Mouse (Mus musculus): ENCODE measurements around the gene Ola1. TPM values are rescaled to one million over a fixed set of nuclear protein-coding genes. Genes with fewer than 3 reads are reported as not detected.

The Ola1 gene
- polyA plus RNA-seq, 1 experiment from 2014 or later: 69.5 TPM

DNA sequence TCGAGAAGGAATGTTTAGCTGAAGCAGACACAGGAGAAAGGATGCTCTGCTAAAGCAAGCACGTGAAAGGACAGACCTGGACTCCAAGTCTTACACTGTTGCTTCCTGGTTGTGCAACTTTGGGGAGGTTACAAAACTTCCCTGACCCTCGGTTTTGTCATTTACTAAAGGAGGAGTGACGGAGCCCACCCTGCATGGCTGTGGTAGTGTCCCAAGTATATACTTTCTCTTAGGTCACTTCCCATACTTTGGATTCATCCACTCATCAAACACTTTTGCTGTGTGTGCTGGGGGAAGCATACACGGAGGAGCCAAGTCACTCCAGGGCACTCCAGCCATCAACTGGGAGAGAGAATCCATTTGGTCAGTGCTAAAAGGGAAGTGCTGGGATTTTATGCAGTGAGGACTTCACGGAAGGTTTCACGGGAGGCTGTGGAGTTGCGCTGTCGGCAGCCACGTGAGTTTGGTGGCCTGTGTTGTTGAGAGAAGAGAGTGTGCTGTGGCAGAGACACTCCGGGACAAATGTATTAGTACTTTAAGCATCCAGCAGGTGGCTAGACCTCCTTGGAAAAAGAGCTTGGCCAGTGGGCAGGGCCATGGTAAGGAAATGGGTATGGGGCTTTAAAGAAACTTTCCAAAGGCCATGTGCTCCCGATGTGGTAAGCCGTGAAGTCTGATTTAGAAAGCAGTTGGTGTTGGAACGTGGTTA is 154.7 kb downstream of the Ola1 start:
- 0 out of 2 replicates have a peak, but pooled peaks cover 6% of the 10 kb centered on the region for H3K4me1 ChIP-seq (replicated peaks; ENCODE audit: insufficient read depth, low read length)
- ATAC-seq (replicated peaks; ENCODE audit: low FRiP score, low read depth) (no peak), DNase-seq (ENCODE audit: low spot score) (peak; percentile 36)
- 78% methylated on average over 14 of the region's 14 CpGs for WGBS
- no peak overlapping the region for H3K4me3 ChIP-seq (replicated peaks; ENCODE audit: low read depth, low read length)
- H3K9ac ChIP-seq (ENCODE audit: low read depth, low read length): no peak overlapping the region
- no peak overlapping the region for H3K27ac ChIP-seq
- H3K9me3 ChIP-seq (replicated peaks; ENCODE audit: low read length): no peaks in the 10 kb centered on the region
- TF ChIP-seq CTCF (IDR thresholded peaks at IDR 0.05; ENCODE audit: low read depth): peak; percentile 39; the same call in 1 of the 2 replicates
- no peaks in the 10 kb centered on the region for H3K36me3 ChIP-seq (ENCODE audit: insufficient read depth, low read length)
- H3K27me3 ChIP-seq (ENCODE audit: insufficient read depth, low read length): no peaks in the 10 kb centered on the region
- H3K4me2 ChIP-seq (ENCODE audit: low read length): no peak overlapping the region

DNA sequence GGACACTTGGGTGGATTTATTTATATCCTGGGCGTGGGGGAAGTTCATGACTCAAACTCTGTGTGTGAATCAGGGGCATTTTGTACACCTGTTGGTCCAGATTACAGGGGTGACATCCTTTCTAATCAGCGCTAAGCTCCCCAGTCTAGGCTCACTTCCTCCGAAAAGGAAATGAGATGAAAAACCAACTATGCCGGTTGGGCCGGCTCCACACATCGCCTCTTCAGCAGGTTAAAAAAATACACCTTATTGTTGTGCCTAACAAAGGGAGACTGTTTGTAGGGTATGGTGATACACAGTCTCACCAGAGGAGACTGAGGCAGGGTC is 158.5 kb downstream of the Ola1 start:
- no peak for TF ChIP-seq CTCF (IDR thresholded peaks at IDR 0.05; ENCODE audit: low read depth)
- DNase-seq (ENCODE audit: low spot score) (no peak), ATAC-seq (replicated peaks; ENCODE audit: low FRiP score, low read depth) (no peak)
- Histone ChIP-seq H3K4me1 (replicated peaks; ENCODE audit: insufficient read depth, low read length) (no peaks in the 10 kb centered on the region), H3K9ac (ENCODE audit: low read depth, low read length) (no peak overlapping the region), H3K9me3 (replicated peaks; ENCODE audit: low read length) (no peaks in the 10 kb centered on the region), H3K36me3 (ENCODE audit: insufficient read depth, low read length) (no peaks in the 10 kb centered on the region), H3K27ac (no peak overlapping the region), H3K27me3 (ENCODE audit: insufficient read depth, low read length) (no peaks in the 10 kb centered on the region), H3K4me2 (ENCODE audit: low read length) (no peak overlapping the region), H3K4me3 (replicated peaks; ENCODE audit: low read depth, low read length) (no peak overlapping the region)
- 53% methylated on average over 6 of the region's 6 CpGs for WGBS

DNA sequence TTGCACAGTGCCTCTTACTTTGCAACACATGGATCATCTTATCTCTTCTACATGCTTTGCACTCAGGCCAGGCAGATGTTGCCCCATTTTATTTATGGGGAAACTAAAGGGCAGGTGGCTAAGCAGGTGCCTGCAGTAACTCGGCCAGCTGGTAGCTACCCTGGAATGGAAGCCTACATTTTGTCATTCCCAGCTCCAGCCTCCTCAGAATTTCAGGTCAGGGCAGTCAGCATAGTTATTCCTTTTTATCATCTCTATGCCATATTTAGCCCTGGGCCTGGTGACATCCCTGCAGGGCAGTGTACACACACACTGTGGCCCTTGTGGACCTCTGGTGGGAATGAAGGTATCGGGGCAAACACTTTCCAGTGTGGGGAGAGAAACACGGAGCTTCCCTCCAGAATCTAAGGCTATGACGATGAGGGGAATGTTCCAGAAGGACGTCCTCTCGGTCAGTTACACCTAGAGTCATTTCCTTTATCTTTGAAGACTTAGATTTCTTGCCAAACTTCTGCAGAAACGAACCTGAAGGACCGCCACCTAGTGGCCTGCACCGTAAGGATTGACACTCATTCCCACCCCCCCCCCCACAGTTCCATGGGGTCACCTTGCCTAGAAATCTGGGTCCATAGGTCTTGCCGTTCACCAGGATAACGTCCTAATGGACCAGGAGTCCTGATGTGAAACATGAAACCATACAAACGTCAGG is 159.0 kb downstream of the Ola1 start:
- TF ChIP-seq CTCF (IDR thresholded peaks at IDR 0.05; ENCODE audit: low read depth): peak; percentile 70
- Histone ChIP-seq H3K36me3 (ENCODE audit: insufficient read depth, low read length) (no peaks in the 10 kb centered on the region), H3K4me3 (replicated peaks; ENCODE audit: low read depth, low read length) (no peak overlapping the region), H3K4me2 (ENCODE audit: low read length) (no peak overlapping the region), H3K27me3 (ENCODE audit: insufficient read depth, low read length) (no peaks in the 10 kb centered on the region), H3K4me1 (replicated peaks; ENCODE audit: insufficient read depth, low read length) (no peaks in the 10 kb centered on the region), H3K9me3 (replicated peaks; ENCODE audit: low read length) (no peaks in the 10 kb centered on the region), H3K9ac (ENCODE audit: low read depth, low read length) (no peak overlapping the region), H3K27ac (no peak overlapping the region)
- ATAC-seq (replicated peaks; ENCODE audit: low FRiP score, low read depth) (no peak; the same call in 1 of the 2 replicates), DNase-seq (ENCODE audit: low spot score) (peak; percentile 63)
- WGBS: 23% methylated on average over 12 of the region's 12 CpGs

DNA sequence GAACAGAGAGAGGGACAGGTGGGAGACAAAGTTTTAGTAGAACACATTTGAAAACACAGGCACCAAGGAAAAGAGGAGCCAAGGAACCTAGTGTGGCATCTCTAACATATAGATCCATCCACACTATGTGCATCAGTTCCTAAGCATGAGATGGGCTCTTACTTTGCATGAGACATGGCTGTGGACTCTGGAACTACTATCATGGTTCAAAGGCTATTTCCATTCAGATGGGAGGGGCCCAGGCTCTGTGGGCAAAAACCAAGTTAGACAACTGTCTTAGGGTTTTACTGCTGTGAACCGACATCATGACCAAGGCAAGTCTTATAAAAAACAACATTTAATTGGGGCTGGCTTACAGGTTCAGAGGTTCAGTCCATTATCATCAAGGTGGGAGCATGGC is 160.4 kb downstream of the Ola1 start:
- no peaks in the 10 kb centered on the region for H3K9me3 ChIP-seq (replicated peaks; ENCODE audit: low read length)
- H3K27me3 ChIP-seq (ENCODE audit: insufficient read depth, low read length): no peaks in the 10 kb centered on the region
- WGBS: 88% methylated on average over 1 of the region's 1 CpGs
- no peaks in the 10 kb centered on the region for H3K36me3 ChIP-seq (ENCODE audit: insufficient read depth, low read length)
- no peak overlapping the region for H3K27ac ChIP-seq
- TF ChIP-seq CTCF (IDR thresholded peaks at IDR 0.05; ENCODE audit: low read depth): no peak
- H3K4me2 ChIP-seq (ENCODE audit: low read length): no peak overlapping the region
- H3K9ac ChIP-seq (ENCODE audit: low read depth, low read length): no peak overlapping the region
- DNase-seq (ENCODE audit: low spot score) (no peak), ATAC-seq (replicated peaks; ENCODE audit: low FRiP score, low read depth) (no peak)
- no peaks in the 10 kb centered on the region for H3K4me1 ChIP-seq (replicated peaks; ENCODE audit: insufficient read depth, low read length)
- H3K4me3 ChIP-seq (replicated peaks; ENCODE audit: low read depth, low read length): no peak overlapping the region

DNA sequence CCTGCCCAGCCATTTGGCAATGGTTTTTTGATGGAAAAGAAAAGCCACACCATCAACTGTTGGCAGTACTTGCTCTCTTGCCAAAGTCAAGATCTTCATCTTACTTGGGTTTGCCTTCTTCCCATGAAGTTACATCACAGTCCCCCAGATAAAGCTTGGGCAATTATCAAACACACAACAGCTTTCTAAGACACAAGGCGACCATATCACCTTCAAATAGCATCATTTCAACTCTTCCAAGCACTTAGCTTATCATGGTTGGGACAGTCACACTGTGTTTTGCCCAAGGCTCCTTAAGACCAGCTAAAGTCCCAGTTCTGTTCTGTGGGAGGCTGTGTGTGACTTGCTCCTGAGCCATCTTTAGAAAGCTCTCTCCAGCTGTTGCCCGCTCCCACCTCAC is 161.1 kb downstream of the Ola1 start:
- Histone ChIP-seq H3K27me3 (ENCODE audit: insufficient read depth, low read length) (no peaks in the 10 kb centered on the region), H3K4me1 (replicated peaks; ENCODE audit: insufficient read depth, low read length) (no peaks in the 10 kb centered on the region), H3K4me3 (replicated peaks; ENCODE audit: low read depth, low read length) (no peak overlapping the region), H3K9ac (ENCODE audit: low read depth, low read length) (no peak overlapping the region), H3K9me3 (replicated peaks; ENCODE audit: low read length) (no peaks in the 10 kb centered on the region), H3K36me3 (ENCODE audit: insufficient read depth, low read length) (no peaks in the 10 kb centered on the region), H3K27ac (no peak overlapping the region), H3K4me2 (ENCODE audit: low read length) (no peak overlapping the region)
- DNase-seq (ENCODE audit: low spot score): no peak
- TF ChIP-seq CTCF (IDR thresholded peaks at IDR 0.05; ENCODE audit: low read depth): no peak
- ATAC-seq (replicated peaks; ENCODE audit: low FRiP score, low read depth): no peak
- 91% methylated on average over 2 of the region's 2 CpGs for WGBS

DNA sequence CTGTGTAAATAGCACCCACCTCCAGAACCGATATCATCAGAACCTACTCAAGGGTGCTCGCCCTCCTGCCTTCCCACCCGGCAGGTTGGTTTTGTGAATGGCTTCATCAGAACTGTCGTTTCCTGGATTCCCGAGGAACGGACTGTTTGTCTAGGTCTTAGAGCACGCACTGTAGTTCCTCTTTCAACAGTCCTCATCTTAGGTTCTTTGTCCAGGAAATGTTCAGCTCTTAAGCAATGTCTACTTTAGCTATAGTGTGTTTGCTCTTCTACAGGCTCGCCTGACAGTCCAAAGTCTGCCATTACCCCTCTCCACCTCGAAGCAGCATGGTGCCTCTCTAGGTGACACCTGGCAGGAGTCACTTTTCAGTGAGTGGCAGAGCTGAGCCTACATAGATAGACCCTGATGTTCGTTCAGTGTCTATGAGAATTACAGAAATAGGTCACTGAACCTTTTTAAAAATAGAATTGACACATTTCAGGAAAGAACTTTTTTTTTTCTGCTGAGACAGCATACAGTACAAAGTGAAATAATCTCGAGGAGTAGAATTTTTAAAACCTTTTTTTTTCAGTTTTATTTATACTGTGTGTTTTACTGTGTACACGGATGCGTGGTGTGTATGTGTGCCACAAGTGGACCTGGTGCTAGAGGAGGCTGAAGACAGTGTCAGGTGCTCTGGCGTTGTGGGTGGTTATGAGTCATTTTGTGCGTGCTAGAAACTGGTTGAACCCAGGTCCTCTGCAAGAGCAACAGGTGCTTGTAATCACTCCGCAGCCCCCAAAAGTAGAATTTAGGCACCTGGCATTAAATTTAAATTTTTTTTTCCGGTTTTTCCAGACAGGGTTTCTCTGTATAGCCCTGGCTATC is 162.4 kb downstream of the Ola1 start:
- Histone ChIP-seq H3K4me2 (ENCODE audit: low read length) (no peak overlapping the region), H3K36me3 (ENCODE audit: insufficient read depth, low read length) (no peaks in the 10 kb centered on the region), H3K27ac (no peak overlapping the region), H3K4me1 (replicated peaks; ENCODE audit: insufficient read depth, low read length) (no peaks in the 10 kb centered on the region), H3K9me3 (replicated peaks; ENCODE audit: low read length) (no peaks in the 10 kb centered on the region), H3K27me3 (ENCODE audit: insufficient read depth, low read length) (no peaks in the 10 kb centered on the region), H3K4me3 (replicated peaks; ENCODE audit: low read depth, low read length) (no peak overlapping the region), H3K9ac (ENCODE audit: low read depth, low read length) (no peak overlapping the region)
- DNase-seq (ENCODE audit: low spot score) (no peak), ATAC-seq (replicated peaks; ENCODE audit: low FRiP score, low read depth) (no peak)
- TF ChIP-seq CTCF (IDR thresholded peaks at IDR 0.05; ENCODE audit: low read depth): no peak
- WGBS: 82% methylated on average over 17 of the region's 17 CpGs

Data from kidney, postnatal 0 days (tissue).